Mouse (Mus musculus): Measurements from ENCODE around the gene Myo1a.
"Not testable (repeated sequence)": the region's sequence is repeated elsewhere in the genome, so short reads cannot be mapped to it uniquely, and the experiment has no call there.

Gene Myo1a

GRCm38 (mm10) chr10:127704766-127705220 is at the start of gene Myo1a:
Gene Myo1a (plus strand): TSS chr10:127705170.
- no peak for DNase-seq (ENCODE audit: low spot score)

DNA sequence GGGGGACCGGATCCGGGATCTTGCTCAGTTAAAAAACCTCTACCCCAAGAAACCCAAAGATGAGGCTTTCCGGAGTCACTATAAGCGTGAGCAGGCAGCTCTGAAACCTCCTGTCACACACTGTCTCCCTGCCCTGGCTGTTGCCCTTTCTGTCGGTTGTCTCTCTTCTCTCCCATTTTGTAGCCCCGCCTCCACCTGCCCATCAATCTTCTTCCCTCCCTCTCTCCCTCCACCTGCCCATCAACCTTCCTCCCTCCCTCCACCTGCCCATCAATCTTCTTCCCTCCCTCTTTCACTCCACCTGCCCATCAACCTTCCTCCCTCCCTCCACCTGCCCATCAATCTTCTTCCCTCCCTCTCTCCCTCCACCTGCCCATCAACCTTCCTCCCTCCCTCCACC is 47.4 kb upstream of the Myo1a start:
- DNase-seq (ENCODE audit: low spot score) = not testable (repeated sequence)

GRCm38 (mm10) chr10:127658076-127658475 is 46.9 kb upstream of the Myo1a start:
- DNase-seq (ENCODE audit: low spot score) = no peak

- DNase-seq (ENCODE audit: low spot score) = no peak
These were observed 45.4 kb upstream of the Myo1a start for GRCm38 (mm10) chr10:127659551-127659950.

DNA sequence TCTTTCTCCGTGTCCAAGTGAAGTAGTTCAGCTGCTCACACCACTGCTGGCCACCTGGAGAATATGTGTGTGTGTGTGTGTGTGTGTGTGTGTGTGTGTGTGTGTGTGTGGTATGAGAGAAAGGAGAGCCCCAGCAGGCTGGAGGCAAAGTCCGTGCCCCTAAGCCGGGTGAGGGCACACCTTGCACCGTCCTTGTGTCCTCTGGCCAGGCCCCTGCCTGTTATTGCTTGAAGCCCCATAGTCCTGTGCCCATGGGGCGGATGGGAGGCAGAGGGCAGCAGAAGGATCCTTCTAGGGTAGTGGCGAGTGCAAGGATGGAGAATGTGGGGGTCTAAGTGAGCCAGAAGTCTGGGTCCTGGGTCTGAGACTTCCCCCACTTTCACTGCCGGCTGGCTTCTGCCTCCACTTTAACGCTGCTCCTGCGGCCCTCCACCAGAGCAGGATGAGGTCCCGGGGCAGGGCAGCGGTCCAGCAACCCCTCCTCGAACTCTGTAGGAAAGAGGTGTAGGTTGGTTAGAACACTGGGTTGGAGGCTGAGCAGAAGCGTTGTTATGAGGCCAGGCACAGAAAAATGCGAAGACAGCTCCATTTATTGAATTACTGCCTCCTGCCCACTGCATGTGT is 43.6 kb upstream of the Myo1a start:
- DNase-seq (ENCODE audit: low spot score) = no peak

- DNase-seq (ENCODE audit: low spot score) = no peak
These were observed 42.9 kb upstream of the Myo1a start for GRCm38 (mm10) chr10:127661915-127662663.

DNA sequence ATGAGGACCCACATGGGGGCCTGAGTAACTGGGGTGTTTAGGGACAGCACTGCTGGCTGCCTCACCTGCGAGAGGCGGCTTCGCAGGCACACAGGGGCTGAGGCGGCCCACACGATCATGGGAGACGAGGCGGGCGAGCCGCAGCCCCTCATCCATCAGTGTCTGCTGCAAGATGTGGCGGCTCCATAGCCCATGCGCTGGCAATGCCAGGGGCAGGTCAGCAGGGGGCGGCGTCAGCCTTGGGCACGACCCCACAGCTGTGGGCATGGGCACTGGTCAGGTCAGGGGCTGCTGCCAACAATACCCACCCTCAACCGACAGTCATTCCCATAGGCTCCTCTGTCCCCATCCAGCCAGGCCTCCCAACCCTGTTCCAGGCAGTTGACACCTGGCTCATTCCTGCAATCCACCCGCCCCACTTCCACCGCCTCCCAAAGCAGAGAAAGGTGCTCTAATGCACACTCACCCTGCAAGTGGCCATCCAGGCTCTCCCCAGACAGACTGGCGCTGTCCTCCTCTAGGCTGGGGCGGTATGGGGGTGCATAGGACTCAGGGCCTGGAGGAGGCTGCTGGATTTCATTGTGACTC is 42.2 kb upstream of the Myo1a start:
- no peak for DNase-seq (ENCODE audit: low spot score)

DNA sequence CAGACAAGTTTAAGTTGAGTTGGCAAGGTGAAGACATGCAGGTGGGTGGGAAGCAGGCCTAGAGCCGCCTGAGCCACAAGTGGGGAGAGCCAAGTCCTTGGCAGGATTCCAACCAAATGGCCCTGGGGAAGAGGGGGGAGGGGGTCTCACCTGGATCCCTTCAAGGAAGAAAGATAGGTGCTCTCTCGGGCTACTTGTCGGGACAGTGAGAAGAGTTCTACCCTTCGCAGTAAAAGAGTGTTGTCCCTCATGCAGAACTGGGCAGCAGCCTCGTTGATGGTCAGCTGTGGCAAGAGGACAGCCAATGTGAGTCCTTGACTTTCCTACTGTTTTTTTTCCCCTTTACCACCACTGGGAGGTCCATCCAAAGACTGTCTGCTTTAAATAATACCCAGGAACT is 41.4 kb upstream of the Myo1a start:
- DNase-seq (ENCODE audit: low spot score) = no peak

- no peak for DNase-seq (ENCODE audit: low spot score)
These were observed 40.8 kb upstream of the Myo1a start for GRCm38 (mm10) chr10:127664166-127664565.

DNA sequence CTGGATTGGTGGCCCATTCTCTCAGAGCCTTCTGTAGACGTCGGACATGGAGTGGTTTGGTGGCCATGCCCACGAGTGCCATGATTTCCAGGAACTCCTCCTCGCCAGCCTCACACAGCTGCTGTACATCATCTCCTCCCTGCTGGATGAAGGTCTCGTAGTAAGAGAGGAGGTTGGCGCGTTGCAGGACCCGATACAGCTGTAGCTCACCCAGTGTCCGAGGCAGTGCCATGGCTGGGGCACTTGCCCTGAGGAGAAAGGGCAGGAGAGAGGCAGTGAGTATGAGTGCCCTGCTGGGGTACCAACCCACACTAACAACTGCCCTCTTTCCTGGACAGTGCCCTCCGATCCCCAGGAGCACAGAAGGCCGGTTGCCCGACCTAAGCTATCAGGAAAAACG is 40.1 kb upstream of the Myo1a start:
- no peak for DNase-seq (ENCODE audit: low spot score)

DNA sequence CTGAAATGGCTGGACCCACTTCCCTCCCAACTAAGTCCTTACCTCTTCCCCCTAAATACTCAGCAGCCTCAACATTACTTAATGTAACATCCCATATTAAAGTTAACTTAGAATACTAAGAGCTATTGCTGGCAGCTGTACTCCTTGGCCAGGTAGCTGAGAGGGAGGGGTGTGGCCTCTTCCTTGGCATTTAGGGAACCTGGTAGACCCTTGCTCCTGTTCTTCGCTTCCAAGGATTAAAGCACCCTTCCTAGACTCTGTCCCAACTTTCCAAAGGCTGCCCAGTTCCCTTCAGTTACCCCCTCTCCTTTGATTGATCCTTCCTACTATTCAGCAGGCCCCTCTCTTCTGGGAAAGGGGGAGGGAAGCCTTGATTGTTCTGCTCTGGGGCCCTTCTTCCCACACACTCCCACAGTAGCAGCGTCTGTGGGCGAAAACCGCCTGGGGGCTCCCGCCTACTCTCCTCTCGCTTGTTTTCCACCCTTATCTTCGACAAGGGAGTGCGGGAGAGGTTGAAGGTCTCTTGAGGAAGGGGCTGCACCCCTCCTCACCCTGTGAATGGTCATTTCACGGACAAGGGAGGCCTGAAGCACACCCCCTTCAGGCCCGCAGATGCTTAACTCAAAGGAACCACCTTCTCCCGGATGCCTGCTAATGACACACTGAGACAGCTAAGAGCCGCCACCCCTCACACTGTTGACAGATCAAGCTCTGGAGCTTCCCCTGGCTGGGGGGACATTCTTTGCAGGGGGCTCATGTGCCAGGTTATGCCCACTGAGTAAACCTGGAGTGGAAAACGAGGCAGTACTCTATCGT is 39.4 kb upstream of the Myo1a start:
- no peak for DNase-seq (ENCODE audit: low spot score)

GRCm38 (mm10) chr10:127666501-127667268 is 38.3 kb upstream of the Myo1a start, which contains the start of gene Nemp1:
Gene Nemp1 (plus strand): TSS chr10:127666901.
- peak; percentile 80 for DNase-seq (ENCODE audit: low spot score)

- DNase-seq (ENCODE audit: low spot score) = peak; percentile 81
These were observed 37.5 kb upstream of the Myo1a start for GRCm38 (mm10) chr10:127667269-127668092.

DNA sequence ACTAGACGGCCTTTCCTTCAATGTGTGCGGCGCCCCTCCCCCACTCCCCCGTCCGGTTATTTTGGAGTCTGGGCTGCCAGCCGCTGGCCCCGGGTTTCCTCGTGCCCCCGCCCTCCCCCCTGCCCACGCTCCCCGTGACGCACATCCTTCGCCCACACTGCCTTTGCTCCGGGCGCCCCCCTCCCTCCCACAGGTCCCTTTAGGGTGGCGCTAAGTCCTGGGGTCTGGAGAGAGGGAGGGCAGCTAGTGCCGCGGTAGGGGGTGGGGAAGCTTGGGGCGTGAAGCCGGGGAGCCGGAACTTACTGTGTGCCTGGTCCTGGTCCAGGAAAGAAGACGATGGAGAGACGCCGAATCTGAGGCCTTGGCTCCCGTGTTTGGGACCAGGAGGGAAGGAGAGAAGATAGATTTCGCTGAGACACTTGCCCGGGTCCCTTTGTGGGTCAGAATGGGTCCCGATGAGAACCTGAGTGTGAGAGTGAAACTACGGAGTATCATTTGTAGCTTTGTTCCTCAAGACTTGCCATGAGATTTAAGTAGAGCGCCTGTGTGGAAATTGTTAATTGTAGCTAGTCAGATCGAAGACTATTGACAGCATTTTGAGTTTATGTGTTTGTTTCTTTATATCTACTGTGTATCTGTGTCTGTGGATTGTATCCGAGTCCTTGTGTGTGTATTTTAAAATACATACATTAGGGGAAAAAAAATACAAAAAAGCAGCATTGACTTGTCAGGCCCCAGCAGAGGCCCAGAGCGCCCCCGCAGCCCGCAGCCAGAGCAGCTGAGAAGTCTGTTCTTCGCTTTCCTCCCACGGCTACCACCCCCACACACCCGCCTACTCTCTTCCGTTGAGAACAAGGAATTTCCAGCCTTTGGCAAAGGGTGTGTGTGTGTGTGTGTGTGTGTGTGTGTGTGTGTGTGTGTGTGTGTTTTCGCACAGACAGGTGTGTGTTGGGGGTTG is 36.6 kb upstream of the Myo1a start, which contains the start of gene Nab2:
Gene Nab2, minus strand, starts transcription at position 476 of the 958 bp plus-strand sequence.
- peak; percentile 79 for DNase-seq (ENCODE audit: low spot score)

- DNase-seq (ENCODE audit: low spot score) = peak; percentile 57
These were observed 35.8 kb upstream of the Myo1a start for GRCm38 (mm10) chr10:127669170-127669569.

- no peak for DNase-seq (ENCODE audit: low spot score)
These were observed 34.8 kb upstream of the Myo1a start for GRCm38 (mm10) chr10:127670185-127670584.

- no peak for DNase-seq (ENCODE audit: low spot score)
These were observed 33.7 kb upstream of the Myo1a start for GRCm38 (mm10) chr10:127671276-127671675.

- no peak for DNase-seq (ENCODE audit: low spot score)
These were observed 30.8 kb upstream of the Myo1a start for GRCm38 (mm10) chr10:127674046-127674655.

Measured in layer of hippocampus, adult 11-12 months (tissue).